Mouse (Mus musculus) forebrain, embryonic 14.5 days (tissue): ENCODE results near the gene Olfr1141. TPM values are rescaled to one million over a fixed set of nuclear protein-coding genes. Genes with fewer than 3 reads are reported as not detected.

Experiments
- ATAC-seq: fragments of 200-750 bp; cut with Nextera tagmentation; 2 replicates; pipeline ENCODE4 v1.8.0; 2017; ENCODE audit warnings: mild to moderate bottlenecking, moderate library complexity
- DNase-seq: peaks from one replicate; pipeline ENCODE4 v3.0.0-alpha.2; 2015; ENCODE audit warnings: low spot score
- H3K27ac ChIP-seq: fragments of 300-500 bp; sonication (generic); 2 replicates; pipeline ENCODE4 v1.5.1; 2014; ENCODE audit warnings: low read depth, mild to moderate bottlenecking, control low read depth, low read length, moderate library complexity
- H3K27me3 ChIP-seq: fragments of 300-500 bp; sonication (generic); replicated peaks from 2 replicates; pipeline ENCODE4 v1.6.1; 2014; ENCODE audit warnings: low read length, control low read depth, mixed read lengths; ENCODE audit not compliant: control insufficient read depth, insufficient read depth
- H3K36me3 ChIP-seq: fragments of 300-500 bp; sonication (generic); 2 replicates; pipeline ENCODE4 v1.6.1; 2014; ENCODE audit warnings: low read length, control low read depth; ENCODE audit not compliant: control insufficient read depth, insufficient read depth
- H3K4me1 ChIP-seq: fragments of 300-500 bp; sonication (generic); 2 replicates; pipeline ENCODE4 v1.6.1; 2014; ENCODE audit warnings: antibody characterized with exemption, low read length, control low read depth; ENCODE audit not compliant: control insufficient read depth, insufficient read depth
- H3K4me2 ChIP-seq: fragments of 300-500 bp; sonication (generic); 2 replicates; pipeline ENCODE4 v1.6.1; 2014; ENCODE audit warnings: mild to moderate bottlenecking, control low read depth, low read length
- H3K4me3 ChIP-seq: fragments of 300-500 bp; sonication (generic); 2 replicates; pipeline ENCODE4 v1.5.1; 2014; ENCODE audit warnings: low read depth, low read length, control low read depth
- H3K9ac ChIP-seq: fragments of 300-500 bp; sonication (generic); 2 replicates; pipeline ENCODE4 v1.6.1; 2014; ENCODE audit warnings: mild to moderate bottlenecking, low read length, control low read depth, moderate library complexity
- H3K9me3 ChIP-seq: fragments of 300-500 bp; sonication (generic); replicated peaks from 2 replicates; pipeline ENCODE4 v1.6.1; 2016; ENCODE audit warnings: low read length, control low read depth, mixed read lengths; ENCODE audit not compliant: control insufficient read depth
- whole genome bisulfite sequencing: fragments of 180-500 bp; shearing (Covaris S2); extraction: QIAGEN DNeasy Blood & Tissue Kit; methylation state at CpG from one replicate; pipeline ENCODE4 v1.1.7; 2014; 5-methylcytosine and 5-hydroxymethylcytosine counted together
- polyA plus RNA-seq: library from polyadenylated mRNA; unstranded; fragments of >200 nt; fragmentation: Nextera tagmentation; extraction: Ambion mirVana; gene quantifications from 2 replicates; pipeline ENCODE4 v1.2.1, GENCODE M21; 2014

Gene Olfr1141
- polyA plus RNA-seq = not detected in 2 replicates

GRCm38 (mm10) chr2:87753891-87754290 lies at the start of gene Olfr1141:
Gene Olfr1141, minus strand, starts transcription at chr2:87753991.
- H3K27ac ChIP-seq = no peak within 1 kb of the TSS
- no peaks in the 10 kb centered on the region for H3K9me3 ChIP-seq
- no peak within 1 kb of the TSS for H3K4me3 ChIP-seq
- 79% methylated on average over 1 of the region's 1 CpGs for WGBS
- H3K4me2 ChIP-seq = no peak within 1 kb of the TSS
- H3K4me1 ChIP-seq = no peaks in the 10 kb centered on the region
- H3K27me3 ChIP-seq = no peaks in the 10 kb centered on the region
- no peak within 1 kb of the TSS for H3K9ac ChIP-seq
- no peak for DNase-seq
- ATAC-seq = no peak
- no peaks in the 10 kb centered on the region for H3K36me3 ChIP-seq

DNA sequence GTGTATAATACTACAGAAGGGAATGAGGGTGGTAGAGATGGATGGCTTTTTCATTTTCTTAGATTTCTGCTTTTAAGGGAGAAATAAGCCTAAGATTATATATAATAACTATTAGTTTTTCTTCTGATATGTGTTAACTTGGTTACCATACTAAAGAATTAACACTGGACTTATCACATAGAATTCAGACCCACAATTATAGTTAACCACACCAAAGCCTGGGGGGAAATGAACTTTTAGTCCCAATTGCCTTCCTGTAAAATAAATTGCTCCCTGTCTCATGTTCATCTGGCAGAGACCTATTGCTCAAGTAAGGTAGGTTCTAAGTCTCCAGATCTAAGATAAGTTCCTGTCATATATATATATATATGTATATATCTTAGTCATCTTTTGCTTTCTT lies 46.5 kb upstream of the Olfr1141 start, which contains the start of gene Olfr1143:
TSS of gene Olfr1143 (plus strand) at position 301 of the 400 bp plus-strand sequence.
- DNase-seq = no peak
- Histone ChIP-seq H3K27ac (no peak within 1 kb of the TSS), H3K9me3 (no peaks in the 10 kb centered on the region), H3K9ac (no peak within 1 kb of the TSS), H3K27me3 (no peaks in the 10 kb centered on the region), H3K4me2 (no peak within 1 kb of the TSS), H3K36me3 (no peaks in the 10 kb centered on the region), H3K4me3 (no peak within 1 kb of the TSS), H3K4me1 (no peaks in the 10 kb centered on the region)
- ATAC-seq = no peak

GRCm38 (mm10) chr2:87779183-87779582 lies 25.4 kb upstream of the Olfr1141 start, which contains the start of gene Olfr152:
Gene Olfr152, plus strand, starts transcription at chr2:87779483.
- Histone ChIP-seq H3K27me3 (no peaks in the 10 kb centered on the region), H3K27ac (no peak within 1 kb of the TSS), H3K4me1 (no peaks in the 10 kb centered on the region), H3K9me3 (no peaks in the 10 kb centered on the region), H3K9ac (no peak within 1 kb of the TSS), H3K36me3 (no peaks in the 10 kb centered on the region), H3K4me2 (no peak within 1 kb of the TSS), H3K4me3 (no peak within 1 kb of the TSS)
- DNase-seq = no peak
- ATAC-seq = no peak
- WGBS = 79% methylated on average over 4 of the region's 4 CpGs

DNA sequence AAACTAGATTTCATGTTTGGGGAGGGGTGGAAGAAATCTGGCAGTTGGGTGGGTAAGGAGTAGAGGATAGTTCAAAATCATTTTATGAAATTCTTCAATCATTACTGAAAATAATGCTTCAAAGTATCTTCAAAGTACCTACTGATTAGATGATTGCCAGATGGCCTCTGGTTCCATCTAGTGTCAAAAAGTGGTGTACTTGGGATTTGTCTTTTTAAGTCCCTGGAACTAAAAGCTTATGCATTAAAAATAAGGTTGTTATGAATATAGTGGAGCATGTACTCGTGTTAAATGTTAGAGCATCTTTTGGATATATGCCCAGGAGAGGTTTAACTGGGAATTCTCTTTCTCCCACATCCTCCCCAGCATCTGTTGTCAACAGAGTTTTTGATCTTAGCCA lies 22.4 kb upstream of the Olfr1141 start:
- Histone ChIP-seq H3K4me1 (no peaks in the 10 kb centered on the region), H3K27ac (no peak overlapping the region), H3K9me3 (no peaks in the 10 kb centered on the region), H3K9ac (no peak overlapping the region), H3K4me3 (no peak overlapping the region), H3K36me3 (no peaks in the 10 kb centered on the region), H3K27me3 (no peaks in the 10 kb centered on the region), H3K4me2 (no peak overlapping the region)
- WGBS = 55% methylated on average over 1 of the region's 1 CpGs
- ATAC-seq = no peak
- DNase-seq = no peak

GRCm38 (mm10) chr2:87743452-87743851 lies 10.3 kb downstream of the Olfr1141 start, which contains the start of gene Olfr1140:
Gene Olfr1140, plus strand, starts transcription at chr2:87743752.
- no peaks in the 10 kb centered on the region for H3K36me3 ChIP-seq

DNA sequence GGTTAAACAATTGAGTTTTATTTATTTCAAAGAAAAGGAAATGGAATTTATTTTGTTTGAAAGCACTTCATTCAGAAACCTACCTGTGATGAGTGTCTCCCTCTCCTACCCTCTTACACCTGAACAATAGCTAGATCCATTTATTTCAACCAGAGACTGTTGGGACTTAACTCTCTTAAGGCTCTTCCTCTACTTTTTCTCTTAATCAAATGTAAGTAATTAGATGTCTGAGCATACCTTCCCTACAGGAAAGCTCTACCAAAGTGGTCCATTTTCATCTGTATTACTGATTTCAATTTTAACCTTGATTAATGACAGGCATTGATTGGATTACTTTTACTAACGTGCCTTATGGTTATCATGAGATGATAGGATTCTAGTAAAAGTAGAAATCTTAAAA lies 13.9 kb downstream of the Olfr1141 start, which contains the start of gene Olfr1138:
TSS of gene Olfr1138 (minus strand) at position 101 of the 400 bp plus-strand sequence.
- ATAC-seq (no peak), DNase-seq (no peak)
- H3K4me2 ChIP-seq = no peak within 1 kb of the TSS

More at GRCm38 (mm10) chr2:87743452-87743851, 10.3 kb downstream of the Olfr1141 start, which contains the start of gene Olfr1140:
- no peaks in the 10 kb centered on the region for H3K27me3 ChIP-seq
- H3K27ac ChIP-seq = no peak within 1 kb of the TSS
- DNase-seq (no peak), ATAC-seq (no peak)
- H3K4me1 ChIP-seq = no peaks in the 10 kb centered on the region
- no peak within 1 kb of the TSS for H3K4me3 ChIP-seq
- H3K9me3 ChIP-seq = no peaks in the 10 kb centered on the region
- H3K9ac ChIP-seq = no peak within 1 kb of the TSS
- 77% methylated on average over 3 of the region's 3 CpGs for WGBS
- H3K4me2 ChIP-seq = no peak within 1 kb of the TSS

GRCm38 (mm10) chr2:87713079-87713478 lies 40.7 kb downstream of the Olfr1141 start, which contains the start of gene Olfr1137:
Gene Olfr1137, minus strand, starts transcription at chr2:87713179.
- ATAC-seq = no peak
- Histone ChIP-seq H3K4me2 (no peak within 1 kb of the TSS), H3K4me3 (no peak within 1 kb of the TSS), H3K36me3 (no peaks in the 10 kb centered on the region), H3K27me3 (no peaks in the 10 kb centered on the region), H3K27ac (no peak within 1 kb of the TSS), H3K4me1 (no peaks in the 10 kb centered on the region), H3K9ac (no peak within 1 kb of the TSS), H3K9me3 (no peaks in the 10 kb centered on the region)
- no peak for DNase-seq

More for the DNA sequence above, 13.9 kb downstream of the Olfr1141 start, which contains the start of gene Olfr1138:
- no peak within 1 kb of the TSS for H3K4me3 ChIP-seq
- H3K9me3 ChIP-seq = no peaks in the 10 kb centered on the region
- H3K27ac ChIP-seq = no peak within 1 kb of the TSS
- no peaks in the 10 kb centered on the region for H3K27me3 ChIP-seq
- H3K36me3 ChIP-seq = no peaks in the 10 kb centered on the region
- WGBS = 82% methylated on average over 1 of the region's 1 CpGs
- H3K4me1 ChIP-seq = no peaks in the 10 kb centered on the region
- no peak within 1 kb of the TSS for H3K9ac ChIP-seq

Other genes starting within 250 kb of the Olfr1141 start
- not detected in 2 replicates for gene Pramel6, start 247.4 kb downstream of the Olfr1141 start, polyA plus RNA-seq
- not detected in 2 replicates for gene Olfr153, start 222.2 kb downstream of the Olfr1141 start, polyA plus RNA-seq
- not detected in 2 replicates for gene Olfr1128, start 208.4 kb downstream of the Olfr1141 start, polyA plus RNA-seq
- not detected in 2 replicates for gene Olfr1129, start 180.1 kb downstream of the Olfr1141 start, polyA plus RNA-seq
- gene Olfr1130, start 147.8 kb downstream of the Olfr1141 start, polyA plus RNA-seq = not detected in 2 replicates
- gene Olfr1131, start 126.9 kb downstream of the Olfr1141 start, polyA plus RNA-seq = not detected in 2 replicates
- gene Olfr1132, start 116.5 kb downstream of the Olfr1141 start, polyA plus RNA-seq = not detected in 2 replicates
- not detected in 2 replicates for gene Olfr1133, start 106.6 kb downstream of the Olfr1141 start, polyA plus RNA-seq
- not detected in 2 replicates for gene Olfr1134, start 95.5 kb downstream of the Olfr1141 start, polyA plus RNA-seq
- not detected in 2 replicates for gene Olfr1135, start 80.3 kb downstream of the Olfr1141 start, polyA plus RNA-seq
- gene Olfr1136, start 60.0 kb downstream of the Olfr1141 start, polyA plus RNA-seq = not detected in 2 replicates
- not detected in 2 replicates for gene Olfr1137, start 40.8 kb downstream of the Olfr1141 start, polyA plus RNA-seq
- not detected in 2 replicates for gene Olfr1138, start 14.0 kb downstream of the Olfr1141 start, polyA plus RNA-seq
- gene Olfr1140, start 10.2 kb downstream of the Olfr1141 start, polyA plus RNA-seq = not detected in 2 replicates
- gene Olfr152, start 25.5 kb upstream of the Olfr1141 start, polyA plus RNA-seq = not detected in 2 replicates
- not detected in 2 replicates for gene Olfr1143, start 46.6 kb upstream of the Olfr1141 start, polyA plus RNA-seq
- gene Olfr1145, start 55.8 kb upstream of the Olfr1141 start, polyA plus RNA-seq = not detected in 2 replicates
- gene Olfr1148, start 76.5 kb upstream of the Olfr1141 start, polyA plus RNA-seq = not detected in 2 replicates
- not detected in 2 replicates for gene Olfr1150-ps1, start 90.0 kb upstream of the Olfr1141 start, polyA plus RNA-seq
- gene Olfr1151, start 101.9 kb upstream of the Olfr1141 start, polyA plus RNA-seq = not detected in 2 replicates
- gene Olfr1152, start 112.5 kb upstream of the Olfr1141 start, polyA plus RNA-seq = not detected in 2 replicates
- gene Olfr1153, start 141.0 kb upstream of the Olfr1141 start, polyA plus RNA-seq = not detected in 2 replicates
- not detected in 2 replicates for gene Olfr1154, start 151.2 kb upstream of the Olfr1141 start, polyA plus RNA-seq
- not detected in 2 replicates for gene Olfr1155, start 191.1 kb upstream of the Olfr1141 start, polyA plus RNA-seq
- not detected in 2 replicates for gene Olfr1156, start 199.1 kb upstream of the Olfr1141 start, polyA plus RNA-seq
- gene Olfr1157, start 214.3 kb upstream of the Olfr1141 start, polyA plus RNA-seq = not detected in 2 replicates
- not detected in 2 replicates for gene Olfr74, start 220.7 kb upstream of the Olfr1141 start, polyA plus RNA-seq
- not detected in 2 replicates for gene Olfr1158, start 236.1 kb upstream of the Olfr1141 start, polyA plus RNA-seq